Mouse (Mus musculus): Measurements from ENCODE around the gene Ddc.

GRCm38 (mm10) chr11:11828761-11829160 is 69.2 kb downstream of the Ddc start:
- TF ChIP-seq CTCF (IDR thresholded peaks at IDR 0.05; ENCODE audit: borderline replicate concordance, control insufficient read depth, extremely low read depth, insufficient read depth, low read length, poor library complexity) (no peak), POLR2A (IDR thresholded peaks at IDR 0.05; ENCODE audit: control insufficient read depth, extremely low read depth, insufficient read depth, low read length, poor library complexity) (no peak)
